Mouse (Mus musculus) limb, embryonic 14.5 days (tissue): Measurements from ENCODE around the gene Sppl3. TPM values are rescaled to one million over a fixed set of nuclear protein-coding genes. Genes with fewer than 3 reads are reported as not detected.

ENCODE experiments used
- ATAC-seq: fragments of 200-750 bp; cut with Nextera tagmentation; 2 replicates; pipeline ENCODE4 v1.8.0; 2017; ENCODE audit warnings: low read depth, moderate number of reproducible peaks, moderate TSS enrichment; ENCODE audit not compliant: low FRiP score
- DNase-seq: peaks from one replicate; pipeline ENCODE4 v3.0.0-alpha.2; 2015; ENCODE audit warnings: low spot score
- H3K27ac ChIP-seq: fragments of 300-500 bp; sonication (generic); replicated peaks from 2 replicates; pipeline ENCODE4 v1.5.1; 2014; ENCODE audit warnings: low read depth, mild to moderate bottlenecking, low read length, moderate library complexity, mixed read lengths
- H3K27me3 ChIP-seq: fragments of 300-500 bp; sonication (generic); 2 replicates; pipeline ENCODE4 v1.6.1; 2014; ENCODE audit warnings: low read length, mixed read lengths; ENCODE audit not compliant: control insufficient read depth, insufficient read depth
- H3K36me3 ChIP-seq: fragments of 300-500 bp; sonication (generic); 2 replicates; pipeline ENCODE4 v1.6.1; 2014; ENCODE audit warnings: mild to moderate bottlenecking, low read length, moderate library complexity, mixed read lengths; ENCODE audit not compliant: control insufficient read depth, insufficient read depth
- H3K4me1 ChIP-seq: fragments of 300-500 bp; sonication (generic); 2 replicates; pipeline ENCODE4 v1.6.1; 2014; ENCODE audit warnings: antibody characterized with exemption, low read length, mixed read lengths; ENCODE audit not compliant: control insufficient read depth, insufficient read depth
- H3K4me2 ChIP-seq: fragments of 300-500 bp; sonication (generic); replicated peaks from 2 replicates; pipeline ENCODE4 v1.6.1; 2014; ENCODE audit warnings: low read depth, mild to moderate bottlenecking, low read length, moderate library complexity; ENCODE audit not compliant: severe bottlenecking
- H3K4me3 ChIP-seq: fragments of 300-500 bp; sonication (generic); replicated peaks from 2 replicates; pipeline ENCODE4 v1.5.1; 2014; ENCODE audit warnings: low read length
- H3K9ac ChIP-seq: fragments of 300-500 bp; sonication (generic); 2 replicates; pipeline ENCODE4 v1.6.1; 2014; ENCODE audit warnings: mild to moderate bottlenecking, low read depth, low read length, moderate library complexity; ENCODE audit not compliant: severe bottlenecking
- H3K9me3 ChIP-seq: fragments of 300-500 bp; sonication (generic); 2 replicates; pipeline ENCODE4 v1.6.1; 2016; ENCODE audit warnings: low read length; ENCODE audit not compliant: control insufficient read depth
- POLR2A ChIP-seq: fragments of 200-500 bp; IDR thresholded peaks from 2 replicates; pipeline ENCODE4 v1.8.0; 2012; ENCODE audit warnings: inconsistent platforms, mild to moderate bottlenecking, moderate library complexity, borderline replicate concordance; ENCODE audit not compliant: insufficient read depth, insufficient read length; ENCODE audit errors: extremely low read depth
- WGBS: fragments of 180-500 bp; shearing (Covaris S2); extraction: QIAGEN DNeasy Blood & Tissue Kit; methylation state at CpG from one replicate; pipeline ENCODE4 v1.1.7; 2014; 5-methylcytosine and 5-hydroxymethylcytosine counted together
- polyA plus RNA-seq, 2 experiments: library from polyadenylated mRNA; depleted of rRNA in 1 of 2; stranded (reverse) in 1 of 2; unstranded in 1 of 2; fragments of >200 nt; fragmentation: Nextera tagmentation in 1 of 2; extraction: Ambion mirVana in 1 of 2; gene quantifications; 2 replicates each; pipeline versions ENCODE4 v1.2.1 to v1.2.3; 2012 to 2014

Sppl3 gene
- polyA plus RNA-seq, 2 experiments, result 42.7 to 100 TPM

DNA sequence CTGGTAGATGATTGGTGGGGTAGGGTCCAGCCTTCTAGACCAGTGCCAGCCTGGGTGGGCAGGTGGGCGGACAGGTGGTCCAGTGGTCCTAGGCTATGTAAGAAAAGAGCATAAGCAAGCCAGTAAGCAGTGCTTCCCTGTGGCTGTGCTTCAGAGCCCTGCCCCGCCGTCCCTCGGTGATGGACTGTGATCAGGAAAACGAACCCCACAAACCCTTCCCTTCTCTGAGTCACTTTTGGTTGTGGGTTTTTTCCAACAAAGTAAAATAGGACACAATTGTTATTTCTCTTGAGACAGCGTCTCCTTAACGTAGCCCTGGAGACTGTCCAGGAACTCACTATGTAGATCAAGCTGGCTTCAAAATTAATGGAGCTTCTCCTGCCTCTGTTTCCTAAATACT, 52.5 kb downstream of the Sppl3 start:
- no peak for TF ChIP-seq POLR2A
- no peaks in the 10 kb centered on the region for H3K9me3 ChIP-seq
- no peak overlapping the region for H3K4me3 ChIP-seq
- ATAC-seq (no peak), DNase-seq (no peak)
- H3K27ac ChIP-seq, result no peak overlapping the region
- no peak overlapping the region for H3K9ac ChIP-seq
- no peak overlapping the region for H3K4me2 ChIP-seq
- WGBS, result 91% methylated on average over 7 of the region's 7 CpGs
- H3K4me1 ChIP-seq, result no peaks in the 10 kb centered on the region
- H3K36me3 ChIP-seq, result peaks cover 8% of the 10 kb centered on the region
- no peaks in the 10 kb centered on the region for H3K27me3 ChIP-seq

DNA sequence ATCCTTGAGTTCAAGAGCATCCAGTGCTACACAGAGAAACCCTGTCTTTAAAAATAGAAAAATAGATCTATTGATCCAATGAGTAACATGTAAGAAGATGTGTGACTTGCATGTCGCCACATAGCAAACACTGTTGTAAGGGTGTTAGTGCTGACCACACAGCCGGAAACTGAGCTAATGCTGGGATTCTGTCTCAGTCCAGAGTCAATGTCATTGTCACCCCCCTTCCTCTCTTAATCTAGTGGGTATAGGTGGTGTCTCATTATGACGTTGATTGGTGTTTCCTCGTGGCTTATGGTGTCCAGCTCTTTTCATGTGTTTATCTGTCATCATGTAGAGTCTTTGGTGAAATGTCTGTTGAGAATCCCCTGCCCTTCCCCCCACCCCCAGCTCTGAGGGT, 55.3 kb downstream of the Sppl3 start:
- 84% methylated on average over 4 of the region's 4 CpGs for whole genome bisulfite sequencing
- Histone ChIP-seq H3K27me3 (no peaks in the 10 kb centered on the region), H3K9me3 (no peaks in the 10 kb centered on the region), H3K27ac (no peak overlapping the region), H3K4me1 (peaks cover 3% of the 10 kb centered on the region; the same call in 1 of the 2 replicates), H3K36me3 (peaks cover 8% of the 10 kb centered on the region), H3K4me2 (no peak overlapping the region), H3K4me3 (no peak overlapping the region), H3K9ac (no peak overlapping the region)
- DNase-seq (no peak), ATAC-seq (no peak)
- TF ChIP-seq POLR2A, result no peak

- no peak overlapping the region for H3K4me3 ChIP-seq
- peaks cover 5% of the 10 kb centered on the region; the same call in 1 of the 2 replicates for H3K36me3 ChIP-seq
- H3K9ac ChIP-seq, result no peak overlapping the region
- ATAC-seq (no peak), DNase-seq (no peak)
- no peak overlapping the region for H3K4me2 ChIP-seq
- no peaks in the 10 kb centered on the region for H3K27me3 ChIP-seq
- H3K4me1 ChIP-seq, result peaks cover 13% of the 10 kb centered on the region
- TF ChIP-seq POLR2A, result no peak
- 93% methylated on average over 11 of the region's 11 CpGs for WGBS
- H3K9me3 ChIP-seq, result no peaks in the 10 kb centered on the region
- no peak overlapping the region for H3K27ac ChIP-seq
These were observed 57.9 kb downstream of the Sppl3 start for GRCm38 (mm10) chr5:115068671-115069421.

DNA sequence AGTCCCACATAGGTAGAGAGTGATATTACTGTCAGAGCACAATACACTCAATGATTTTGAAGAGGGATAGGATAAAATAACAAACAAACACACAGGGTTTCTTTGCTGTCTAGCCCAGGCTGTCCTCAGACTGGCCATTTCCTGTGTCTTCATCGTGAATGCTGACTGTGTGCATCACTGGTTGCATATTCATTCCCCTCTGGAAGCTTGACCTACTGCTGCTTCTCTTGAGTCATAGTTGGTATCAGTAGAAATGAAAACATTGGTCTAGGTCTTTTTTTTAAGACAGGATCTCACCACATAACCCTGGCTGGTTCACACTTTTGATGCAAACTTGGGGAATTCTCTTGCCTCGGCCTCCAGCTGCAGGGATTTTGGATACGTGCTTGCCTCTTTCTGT, 58.7 kb downstream of the Sppl3 start:
- no peak overlapping the region for H3K4me3 ChIP-seq
- H3K9ac ChIP-seq, result no peak overlapping the region
- no peaks in the 10 kb centered on the region for H3K9me3 ChIP-seq
- H3K27me3 ChIP-seq, result no peaks in the 10 kb centered on the region
- 87% methylated on average over 3 of the region's 3 CpGs for WGBS
- ATAC-seq, result no peak
- H3K36me3 ChIP-seq, result peaks cover under 1% of the 10 kb centered on the region; the same call in 1 of the 2 replicates
- H3K4me1 ChIP-seq, result peaks cover 13% of the 10 kb centered on the region
- H3K4me2 ChIP-seq, result no peak overlapping the region
- DNase-seq, result no peak
- TF ChIP-seq POLR2A, result no peak
- H3K27ac ChIP-seq, result no peak overlapping the region

DNA sequence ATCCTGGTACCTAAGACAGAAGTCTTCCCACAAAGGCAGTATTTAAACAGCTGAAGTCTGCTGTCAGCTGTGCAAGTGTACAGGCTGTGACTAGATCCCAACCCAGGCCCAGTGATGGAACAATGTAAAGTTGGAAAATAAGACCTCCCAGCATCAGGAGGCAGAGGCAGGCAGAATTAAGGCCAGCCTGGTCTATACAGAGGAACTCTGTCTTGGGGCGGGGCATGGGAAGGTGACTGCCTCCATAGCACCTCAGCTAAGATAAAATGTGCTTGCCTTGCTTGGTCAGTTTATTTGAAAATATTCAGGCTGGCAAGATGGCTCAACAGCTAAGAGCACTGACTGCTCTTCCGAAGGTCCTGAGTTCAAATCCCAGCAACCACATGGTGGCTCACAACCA, 59.5 kb downstream of the Sppl3 start:
- Histone ChIP-seq H3K4me1 (peaks cover 13% of the 10 kb centered on the region), H3K4me3 (no peak overlapping the region), H3K27me3 (no peaks in the 10 kb centered on the region), H3K27ac (no peak overlapping the region), H3K9ac (no peak overlapping the region), H3K4me2 (no peak overlapping the region), H3K9me3 (no peaks in the 10 kb centered on the region), H3K36me3 (peaks cover 9% of the 10 kb centered on the region)
- ATAC-seq (no peak), DNase-seq (no peak)
- 93% methylated on average over 2 of the region's 2 CpGs for WGBS
- TF ChIP-seq POLR2A, result no peak
